Mouse (Mus musculus) C2C12 (cell line): Measurements from ENCODE around the gene Ssr4.

Experiments
- CTCF ChIP-seq: IDR thresholded peaks from one replicate; pipeline ENCODE4 v1.5.1; 2011; ENCODE audit not compliant: control insufficient read depth, insufficient read depth, insufficient read length
- MAX ChIP-seq: IDR thresholded peaks from one replicate; pipeline ENCODE4 v1.6.1; 2011; ENCODE audit warnings: mild to moderate bottlenecking, control low read depth

GRCm38 (mm10) chrX:73744774-73745481 is 41.9 kb upstream of the Ssr4 start:
- TF ChIP-seq MAX (no peak), CTCF (no peak)
